Mouse (Mus musculus) neural tube, embryonic 14.5 days (tissue): ENCODE results near the gene Ptges3. TPM values are rescaled to one million over a fixed set of nuclear protein-coding genes. Genes with fewer than 3 reads are reported as not detected.
"Not testable (repeated sequence)": the region's sequence is repeated elsewhere in the genome, so short reads cannot be mapped to it uniquely, and the experiment has no call there.

Experiments
- ATAC-seq: fragments of 200-750 bp; cut with Nextera tagmentation; 2 replicates; pipeline ENCODE4 v1.8.0; 2017; ENCODE audit warnings: low read depth, mild to moderate bottlenecking, moderate TSS enrichment, moderate library complexity
- H3K27ac ChIP-seq: fragments of 300-500 bp; sonication (generic); 2 replicates; pipeline ENCODE4 v1.5.1; 2014; ENCODE audit warnings: low read depth, mild to moderate bottlenecking, control low read depth, low read length, moderate library complexity, mixed read lengths
- H3K27me3 ChIP-seq: fragments of 300-500 bp; sonication (generic); 2 replicates; pipeline ENCODE4 v1.6.1; 2014; ENCODE audit warnings: low read length; ENCODE audit not compliant: control insufficient read depth, insufficient read depth
- H3K36me3 ChIP-seq: fragments of 300-500 bp; sonication (generic); 2 replicates; pipeline ENCODE4 v1.6.1; 2014; ENCODE audit warnings: low read length, mixed read lengths; ENCODE audit not compliant: control insufficient read depth, insufficient read depth
- H3K4me1 ChIP-seq: fragments of 300-500 bp; sonication (generic); 2 replicates; pipeline ENCODE4 v1.6.1; 2014; ENCODE audit warnings: low read length; ENCODE audit not compliant: control insufficient read depth, insufficient read depth
- H3K4me2 ChIP-seq: fragments of 300-500 bp; sonication (generic); 2 replicates; pipeline ENCODE4 v1.6.1; 2014; ENCODE audit warnings: mild to moderate bottlenecking, low read depth, low read length, control low read depth
- H3K4me3 ChIP-seq: fragments of 300-500 bp; sonication (generic); 2 replicates; pipeline ENCODE4 v1.5.1; 2014; ENCODE audit warnings: low read depth, low read length, control low read depth, mixed read lengths
- H3K9ac ChIP-seq: fragments of 300-500 bp; sonication (generic); replicated peaks from 2 replicates; pipeline ENCODE4 v1.6.1; 2014; ENCODE audit warnings: low read depth, mild to moderate bottlenecking, control low read depth, low read length, mixed read lengths
- H3K9me3 ChIP-seq: fragments of 300-500 bp; sonication (generic); 2 replicates; pipeline ENCODE4 v1.6.1; 2016; ENCODE audit warnings: low read length; ENCODE audit not compliant: control insufficient read depth
- WGBS: fragments of 180-500 bp; shearing (Covaris S2); extraction: QIAGEN DNeasy Blood & Tissue Kit; methylation state at CpG from one replicate; pipeline ENCODE4 v1.1.7; 2014; 5-methylcytosine and 5-hydroxymethylcytosine counted together
- polyA plus RNA-seq: library from polyadenylated mRNA; unstranded; fragments of >200 nt; fragmentation: Nextera tagmentation; extraction: Ambion mirVana; gene quantifications from 2 replicates; pipeline ENCODE4 v1.2.1, GENCODE M21; 2014

Ptges3 gene
- polyA plus RNA-seq, 1 experiment from 2014 or later, result 381 TPM

GRCm38 (mm10) chr10:128069201-128069600 lies 10.4 kb downstream of the Ptges3 start:
- Histone ChIP-seq H3K36me3 (peaks cover 32% of the 10 kb centered on the region; the same call in 1 of the 2 replicates), H3K4me3 (no peak overlapping the region), H3K9ac (no peak overlapping the region), H3K4me2 (no peak overlapping the region), H3K27me3 (no peaks in the 10 kb centered on the region), H3K4me1 (no peaks in the 10 kb centered on the region), H3K27ac (no peak overlapping the region), H3K9me3 (no peaks in the 10 kb centered on the region)
- 97% methylated on average over 4 of the region's 4 CpGs for WGBS
- no peak for ATAC-seq

- not testable (repeated sequence) for H3K9ac ChIP-seq, H3K9me3 ChIP-seq, H3K4me2 ChIP-seq, H3K4me3 ChIP-seq, H3K27ac ChIP-seq, H3K4me1 ChIP-seq, ATAC-seq, H3K27me3 ChIP-seq
- peaks cover 35% of the 10 kb centered on the region; the same call in 1 of the 2 replicates for H3K36me3 ChIP-seq
- 99% methylated on average over 2 of the region's 2 CpGs for WGBS
Measured at GRCm38 (mm10) chr10:128070432-128070831, 11.7 kb downstream of the Ptges3 start.

- not testable (repeated sequence) for H3K9me3 ChIP-seq, ATAC-seq, H3K4me2 ChIP-seq, H3K27ac ChIP-seq, H3K4me1 ChIP-seq, H3K9ac ChIP-seq, H3K4me3 ChIP-seq, H3K27me3 ChIP-seq
- peaks cover 13% of the 10 kb centered on the region; the same call in 1 of the 2 replicates for H3K36me3 ChIP-seq
- 77% methylated on average over 5 of the region's 5 CpGs for WGBS
Measured at GRCm38 (mm10) chr10:128078269-128078668, 19.5 kb downstream of the Ptges3 start.

GRCm38 (mm10) chr10:128080496-128080895 lies 21.7 kb downstream of the Ptges3 start:
- no peak overlapping the region for H3K9ac ChIP-seq
- 85% methylated on average over 1 of the region's 1 CpGs for WGBS
- no peak overlapping the region for H3K4me3 ChIP-seq
- peaks cover 7% of the 10 kb centered on the region for H3K4me1 ChIP-seq
- H3K27ac ChIP-seq, result no peak overlapping the region
- H3K4me2 ChIP-seq, result no peak overlapping the region
- H3K27me3 ChIP-seq, result no peaks in the 10 kb centered on the region; the same call in 1 of the 2 replicates
- H3K9me3 ChIP-seq, result no peaks in the 10 kb centered on the region
- H3K36me3 ChIP-seq, result peaks cover 8% of the 10 kb centered on the region; the same call in 1 of the 2 replicates
- no peak for ATAC-seq

GRCm38 (mm10) chr10:128081807-128082476 lies 23.2 kb downstream of the Ptges3 start:
- peak overlapping the region; percentile 43; the same call in 1 of the 2 replicates for H3K9ac ChIP-seq

GRCm38 (mm10) chr10:128082477-128082808 lies 23.7 kb downstream of the Ptges3 start:
- Histone ChIP-seq H3K4me3 (peak overlapping the region; percentile 70), H3K9me3 (no peaks in the 10 kb centered on the region), H3K36me3 (peaks cover 25% of the 10 kb centered on the region), H3K4me2 (peak overlapping the region; percentile 67), H3K4me1 (peaks cover 7% of the 10 kb centered on the region), H3K9ac (peak overlapping the region; percentile 43), H3K27me3 (no peaks in the 10 kb centered on the region; the same call in 1 of the 2 replicates), H3K27ac (peak overlapping the region; percentile 76)
- ATAC-seq, result 0 out of 2 replicates have a peak, but pooled peaks have one; percentile 0
- 14% methylated on average over 9 of the region's 9 CpGs for WGBS

More at GRCm38 (mm10) chr10:128081807-128082476, 23.2 kb downstream of the Ptges3 start:
- Histone ChIP-seq H3K36me3 (peaks cover 22% of the 10 kb centered on the region), H3K27me3 (no peaks in the 10 kb centered on the region; the same call in 1 of the 2 replicates), H3K9me3 (no peaks in the 10 kb centered on the region), H3K4me3 (peak overlapping the region; percentile 70), H3K4me1 (peaks cover 7% of the 10 kb centered on the region), H3K27ac (peak overlapping the region; percentile 76; the same call in 1 of the 2 replicates), H3K4me2 (peak overlapping the region; percentile 67)
- no peak for ATAC-seq
- WGBS, result 68% methylated on average over 6 of the region's 6 CpGs

- Histone ChIP-seq H3K4me3 (peak within 1 kb of the TSS; percentile 70), H3K36me3 (peaks cover 30% of the 10 kb centered on the region), H3K4me1 (peaks cover 7% of the 10 kb centered on the region), H3K27me3 (no peaks in the 10 kb centered on the region; the same call in 1 of the 2 replicates), H3K9me3 (no peaks in the 10 kb centered on the region), H3K27ac (peak within 1 kb of the TSS; percentile 90), H3K4me2 (peak within 1 kb of the TSS; percentile 97), H3K9ac (peak within 1 kb of the TSS; percentile 82)
- peak; percentile 98 for ATAC-seq
- WGBS, result 0% methylated on average over 34 of the region's 34 CpGs
Measured at GRCm38 (mm10) chr10:128082880-128083421, 24.2 kb downstream of the Ptges3 start, which contains the start of gene Atp5b. Gene Atp5b, plus strand, starts transcription at chr10:128083273.

- peak overlapping the region; percentile 97 for H3K4me2 ChIP-seq
- peak; percentile 6; the same call in 1 of the 2 replicates for ATAC-seq
- peak overlapping the region; percentile 70 for H3K4me3 ChIP-seq
- no peaks in the 10 kb centered on the region for H3K9me3 ChIP-seq
- peak overlapping the region; percentile 82 for H3K9ac ChIP-seq
- no peaks in the 10 kb centered on the region; the same call in 1 of the 2 replicates for H3K27me3 ChIP-seq
- peaks cover 37% of the 10 kb centered on the region for H3K36me3 ChIP-seq
- WGBS, result 1% methylated on average over 22 of the region's 22 CpGs
- peak overlapping the region; percentile 90 for H3K27ac ChIP-seq
- peaks cover 7% of the 10 kb centered on the region for H3K4me1 ChIP-seq
Measured at GRCm38 (mm10) chr10:128083688-128084087, 24.9 kb downstream of the Ptges3 start.

GRCm38 (mm10) chr10:128084160-128084559 lies 25.4 kb downstream of the Ptges3 start:
- ATAC-seq, result no peak
- Histone ChIP-seq H3K4me1 (peaks cover 7% of the 10 kb centered on the region), H3K36me3 (peaks cover 42% of the 10 kb centered on the region), H3K9ac (peak overlapping the region; percentile 82), H3K4me2 (peak overlapping the region; percentile 97), H3K4me3 (peak overlapping the region; percentile 70), H3K27ac (no peak overlapping the region), H3K9me3 (no peaks in the 10 kb centered on the region), H3K27me3 (no peaks in the 10 kb centered on the region; the same call in 1 of the 2 replicates)
- WGBS, result 13% methylated on average over 3 of the region's 3 CpGs
